Mouse (Mus musculus) thymus, adult 2 months (tissue): ENCODE measurements at regions not wholly inside any gene's neighbourhood (a gene's known extent, or its start where the extent isn't known, plus 50 kb on each side); places are given as distances from the start of the nearest gene placed in this dataset.

Experiments
- DNase-seq: peaks from one replicate; pipeline ENCODE4 v3.0.0; 2021
- H3K27ac ChIP-seq: fragments of 200-500 bp; 2 replicates; pipeline ENCODE4 v1.5.1; 2012; ENCODE audit warnings: low read length, control low read depth; ENCODE audit not compliant: control insufficient read depth, insufficient read depth
- H3K27me3 ChIP-seq: fragments of 200-500 bp; 2 replicates; pipeline ENCODE4 v1.6.1; 2012; ENCODE audit warnings: mild to moderate bottlenecking, low read length, moderate library complexity, mixed read lengths; ENCODE audit not compliant: control insufficient read depth, insufficient read depth
- H3K36me3 ChIP-seq: fragments of 200-500 bp; 2 replicates; pipeline ENCODE4 v1.6.1; 2012; ENCODE audit warnings: mild to moderate bottlenecking, low read length, moderate library complexity; ENCODE audit not compliant: control insufficient read depth, insufficient read depth
- H3K4me1 ChIP-seq: fragments of 200-500 bp; replicated peaks from 2 replicates; pipeline ENCODE4 v1.6.1; 2012; ENCODE audit warnings: low read length; ENCODE audit not compliant: control insufficient read depth, insufficient read depth
- H3K4me3 ChIP-seq: fragments of 200-500 bp; 2 replicates; pipeline ENCODE4 v1.5.1; 2012; ENCODE audit warnings: mild to moderate bottlenecking, low read length, control low read depth, moderate library complexity; ENCODE audit not compliant: control insufficient read depth, insufficient read depth
- CTCF ChIP-seq: fragments of 200-500 bp; IDR thresholded peaks from 2 replicates; pipeline ENCODE4 v1.5.1; 2012; ENCODE audit warnings: mild to moderate bottlenecking, control low read depth, low read length, moderate library complexity, borderline replicate concordance; ENCODE audit not compliant: control insufficient read depth, poor library complexity, insufficient read depth; ENCODE audit errors: extremely low read depth
- POLR2A ChIP-seq: fragments of 200-500 bp; IDR thresholded peaks from 2 replicates; pipeline ENCODE4 v1.6.1; 2012; ENCODE audit warnings: mild to moderate bottlenecking, low read length, control low read depth, moderate library complexity; ENCODE audit not compliant: control insufficient read depth, poor library complexity, insufficient read depth; ENCODE audit errors: extremely low read depth
- WGBS: fragments of 180-500 bp; shearing (Covaris S2); methylation state at CpG from one replicate; pipeline ENCODE4 v1.1.7; 2018; 5-methylcytosine and 5-hydroxymethylcytosine counted together

- H3K27ac ChIP-seq, result no peak overlapping the region
- no peak overlapping the region for H3K4me3 ChIP-seq
- no peaks in the 10 kb centered on the region for H3K27me3 ChIP-seq
- no peak for DNase-seq
- TF ChIP-seq POLR2A (no peak), CTCF (no peak)
- 44% methylated on average over 7 of the region's 7 CpGs for WGBS
- no peaks in the 10 kb centered on the region for H3K36me3 ChIP-seq
- peaks cover 28% of the 10 kb centered on the region for H3K4me1 ChIP-seq
These were observed 141.5 kb downstream of the Tomm20 start for GRCm38 (mm10) chr8:126804115-126804514.

- WGBS, result 47% methylated on average over 4 of the region's 4 CpGs
- H3K36me3 ChIP-seq, result no peaks in the 10 kb centered on the region
- H3K4me1 ChIP-seq, result peaks cover 28% of the 10 kb centered on the region
- no peak for TF ChIP-seq POLR2A
- TF ChIP-seq CTCF, result no peak
- no peak overlapping the region for H3K4me3 ChIP-seq
- no peak for DNase-seq
- no peaks in the 10 kb centered on the region for H3K27me3 ChIP-seq
- H3K27ac ChIP-seq, result no peak overlapping the region
These were observed 143.0 kb downstream of the Tomm20 start for GRCm38 (mm10) chr8:126802641-126803040.

GRCm38 (mm10) chr8:126800976-126801375, 144.7 kb downstream of the Tomm20 start:
- no peaks in the 10 kb centered on the region for H3K36me3 ChIP-seq
- no peak for TF ChIP-seq CTCF
- no peak for TF ChIP-seq POLR2A
- no peak overlapping the region for H3K4me3 ChIP-seq
- no peak overlapping the region for H3K27ac ChIP-seq
- WGBS, result 93% methylated on average over 6 of the region's 6 CpGs
- peaks cover 24% of the 10 kb centered on the region for H3K4me1 ChIP-seq
- H3K27me3 ChIP-seq, result no peaks in the 10 kb centered on the region
- DNase-seq, result no peak

GRCm38 (mm10) chr8:126797571-126798334, 147.9 kb downstream of the Tomm20 start:
- no peaks in the 10 kb centered on the region for H3K36me3 ChIP-seq
- no peak overlapping the region for H3K27ac ChIP-seq
- H3K4me1 ChIP-seq, result peaks cover 3% of the 10 kb centered on the region; the same call in 1 of the 2 replicates
- 95% methylated on average over 9 of the region's 9 CpGs for WGBS
- no peaks in the 10 kb centered on the region for H3K27me3 ChIP-seq
- H3K4me3 ChIP-seq, result no peak overlapping the region
- no peak for DNase-seq
- no peak for TF ChIP-seq CTCF
- TF ChIP-seq POLR2A, result no peak

- WGBS, result 78% methylated on average over 3 of the region's 3 CpGs
- Histone ChIP-seq H3K36me3 (no peaks in the 10 kb centered on the region), H3K4me3 (no peak overlapping the region), H3K4me1 (no peaks in the 10 kb centered on the region), H3K27me3 (no peaks in the 10 kb centered on the region), H3K27ac (no peak overlapping the region)
- DNase-seq, result no peak
- no peak for TF ChIP-seq POLR2A
These were observed 152.0 kb downstream of the Tomm20 start for GRCm38 (mm10) chr8:126793657-126794056.

- Histone ChIP-seq H3K4me3 (no peak overlapping the region), H3K27me3 (no peaks in the 10 kb centered on the region), H3K36me3 (no peaks in the 10 kb centered on the region), H3K4me1 (peaks cover 6% of the 10 kb centered on the region), H3K27ac (no peak overlapping the region)
- TF ChIP-seq CTCF (no peak), POLR2A (no peak)
- 97% methylated on average over 4 of the region's 4 CpGs for WGBS
- DNase-seq, result no peak
These were observed 154.6 kb downstream of the Tomm20 start for GRCm38 (mm10) chr8:126791069-126791468.

- TF ChIP-seq POLR2A (no peak), CTCF (no peak)
- H3K36me3 ChIP-seq, result no peaks in the 10 kb centered on the region
- no peak overlapping the region for H3K27ac ChIP-seq
- 94% methylated on average over 9 of the region's 9 CpGs for WGBS
- H3K27me3 ChIP-seq, result no peaks in the 10 kb centered on the region
- peaks cover 6% of the 10 kb centered on the region for H3K4me1 ChIP-seq
- DNase-seq, result no peak
- no peak overlapping the region for H3K4me3 ChIP-seq
These were observed 155.4 kb downstream of the Tomm20 start for GRCm38 (mm10) chr8:126790214-126790613.
